Mouse (Mus musculus): ENCODE data around the gene Abcc5. TPM values are rescaled to one million over a fixed set of nuclear protein-coding genes. Genes with fewer than 3 reads are reported as not detected.

The Abcc5 gene
- polyA plus RNA-seq (2014; fragmentation: Illumina TruSeq; extraction: RNeasy Lipid Tissue Mini Kit (QIAGEN cat#74804); ENCODE audit: low read depth, low replicate concordance): 21.1 TPM

GRCm38 (mm10) chr16:20425855-20426598 lies at the start of gene Abcc5:
Abcc5 (minus strand) TSS chr16:20426394.

GRCm38 (mm10) chr16:20325286-20325685 lies 100.9 kb downstream of the Abcc5 start, which contains the start of gene Cyp2ab1:
Cyp2ab1 (minus strand) TSS chr16:20325404.

GRCm38 (mm10) chr16:20301770-20302649 lies 124.2 kb downstream of the Abcc5 start, which contains the start of gene Parl:
Parl (minus strand) TSS chr16:20302387.

Other genes with a start within 250 kb of the Abcc5 start
- not detected for gene Map6d1, start 185.0 kb downstream of the Abcc5 start, polyA plus RNA-seq (2014; fragmentation: Illumina TruSeq; extraction: RNeasy Lipid Tissue Mini Kit (QIAGEN cat#74804); ENCODE audit: low read depth, low replicate concordance)
- 53.0 TPM for gene Parl, start 124.0 kb downstream of the Abcc5 start, polyA plus RNA-seq (2014; fragmentation: Illumina TruSeq; extraction: RNeasy Lipid Tissue Mini Kit (QIAGEN cat#74804); ENCODE audit: low read depth, low replicate concordance)
- 0.60 TPM for gene Cyp2ab1, start 101.0 kb downstream of the Abcc5 start, polyA plus RNA-seq (2014; fragmentation: Illumina TruSeq; extraction: RNeasy Lipid Tissue Mini Kit (QIAGEN cat#74804); ENCODE audit: low read depth, low replicate concordance)
- 7.8 TPM for gene Eif2b5, start 72.4 kb upstream of the Abcc5 start, polyA plus RNA-seq (2014; fragmentation: Illumina TruSeq; extraction: RNeasy Lipid Tissue Mini Kit (QIAGEN cat#74804); ENCODE audit: low read depth, low replicate concordance)
- 23.3 TPM for gene Dvl3, start 90.6 kb upstream of the Abcc5 start, polyA plus RNA-seq (2014; fragmentation: Illumina TruSeq; extraction: RNeasy Lipid Tissue Mini Kit (QIAGEN cat#74804); ENCODE audit: low read depth, low replicate concordance)
- gene Ap2m1, start 109.1 kb upstream of the Abcc5 start, polyA plus RNA-seq (2014; fragmentation: Illumina TruSeq; extraction: RNeasy Lipid Tissue Mini Kit (QIAGEN cat#74804); ENCODE audit: low read depth, low replicate concordance): 87.0 TPM
- 9.1 TPM for gene Abcf3, start 122.2 kb upstream of the Abcc5 start, polyA plus RNA-seq (2014; fragmentation: Illumina TruSeq; extraction: RNeasy Lipid Tissue Mini Kit (QIAGEN cat#74804); ENCODE audit: low read depth, low replicate concordance)
- 0.76 TPM for gene Vwa5b2, start 163.1 kb upstream of the Abcc5 start, polyA plus RNA-seq (2014; fragmentation: Illumina TruSeq; extraction: RNeasy Lipid Tissue Mini Kit (QIAGEN cat#74804); ENCODE audit: low read depth, low replicate concordance)
- gene Eef1akmt4, start 185.2 kb upstream of the Abcc5 start, polyA plus RNA-seq (2014; fragmentation: Illumina TruSeq; extraction: RNeasy Lipid Tissue Mini Kit (QIAGEN cat#74804); ENCODE audit: low read depth, low replicate concordance): 1.9 TPM
- gene Gm49333, start 185.2 kb upstream of the Abcc5 start, polyA plus RNA-seq (2014; fragmentation: Illumina TruSeq; extraction: RNeasy Lipid Tissue Mini Kit (QIAGEN cat#74804); ENCODE audit: low read depth, low replicate concordance): not detected
- 3.7 TPM for gene Alg3, start 185.3 kb upstream of the Abcc5 start, polyA plus RNA-seq (2014; fragmentation: Illumina TruSeq; extraction: RNeasy Lipid Tissue Mini Kit (QIAGEN cat#74804); ENCODE audit: low read depth, low replicate concordance)
- gene Camk2n2, start 194.9 kb upstream of the Abcc5 start, polyA plus RNA-seq (2014; fragmentation: Illumina TruSeq; extraction: RNeasy Lipid Tissue Mini Kit (QIAGEN cat#74804); ENCODE audit: low read depth, low replicate concordance): 0.47 TPM
- 0.47 TPM for gene Ece2, start 203.4 kb upstream of the Abcc5 start, polyA plus RNA-seq (2014; fragmentation: Illumina TruSeq; extraction: RNeasy Lipid Tissue Mini Kit (QIAGEN cat#74804); ENCODE audit: low read depth, low replicate concordance)
- 56.0 TPM for gene Psmd2, start 225.3 kb upstream of the Abcc5 start, polyA plus RNA-seq (2014; fragmentation: Illumina TruSeq; extraction: RNeasy Lipid Tissue Mini Kit (QIAGEN cat#74804); ENCODE audit: low read depth, low replicate concordance)
- 135 TPM for gene Eif4g1, start 241.9 kb upstream of the Abcc5 start, polyA plus RNA-seq (2014; fragmentation: Illumina TruSeq; extraction: RNeasy Lipid Tissue Mini Kit (QIAGEN cat#74804); ENCODE audit: low read depth, low replicate concordance)